Mouse (Mus musculus): ENCODE results near the gene Fam45a. TPM values are rescaled to one million over a fixed set of nuclear protein-coding genes. Genes with fewer than 3 reads are reported as not detected.

The Fam45a gene
- total and polyA plus RNA-seq, 2 experiments from 2014 or later: 32.0 to 44.8 TPM

- ATAC-seq: no peak
- Histone ChIP-seq H3K27me3 (ENCODE audit: insufficient read depth, low read length) (no peaks in the 10 kb centered on the region), H3K9ac (replicated peaks; ENCODE audit: low read length) (peak overlapping the region; percentile 100), H3K4me2 (ENCODE audit: low read depth, low read length) (peak overlapping the region; percentile 60), H3K27ac (peak overlapping the region; percentile 99), H3K36me3 (ENCODE audit: insufficient read depth, low read length) (no peaks in the 10 kb centered on the region), H3K9me3 (ENCODE audit: low read length) (no peaks in the 10 kb centered on the region), H3K4me3 (ENCODE audit: low read length) (peak overlapping the region; percentile 98), H3K4me1 (ENCODE audit: insufficient read depth, low read length) (peaks cover 4% of the 10 kb centered on the region; the same call in 1 of the 2 replicates)
- TF ChIP-seq CTCF (IDR thresholded peaks at IDR 0.05; ENCODE audit: low read depth): no peak
- WGBS: 1% methylated on average over 7 of the region's 7 CpGs
- no peak for DNase-seq (ENCODE audit: low spot score)
These were observed 21.9 kb upstream of the Fam45a start for GRCm38 (mm10) chr19:60789452-60789851.

- H3K4me1 ChIP-seq (ENCODE audit: insufficient read depth, low read length): peaks cover 4% of the 10 kb centered on the region; the same call in 1 of the 2 replicates
- no peaks in the 10 kb centered on the region for H3K27me3 ChIP-seq (ENCODE audit: insufficient read depth, low read length)
- DNase-seq (ENCODE audit: low spot score) (peak; percentile 67), ATAC-seq (peak; percentile 81)
- H3K9me3 ChIP-seq (ENCODE audit: low read length): no peaks in the 10 kb centered on the region
- WGBS: 1% methylated on average over 60 of the region's 60 CpGs
- peak overlapping the region; percentile 60 for H3K4me2 ChIP-seq (ENCODE audit: low read depth, low read length)
- H3K36me3 ChIP-seq (ENCODE audit: insufficient read depth, low read length): no peaks in the 10 kb centered on the region
- peak overlapping the region; percentile 100 for H3K9ac ChIP-seq (replicated peaks; ENCODE audit: low read length)
- H3K27ac ChIP-seq: peak overlapping the region; percentile 99
- no peak for TF ChIP-seq CTCF (IDR thresholded peaks at IDR 0.05; ENCODE audit: low read depth)
- peak overlapping the region; percentile 98 for H3K4me3 ChIP-seq (ENCODE audit: low read length)
These were observed 21.4 kb upstream of the Fam45a start for GRCm38 (mm10) chr19:60789919-60790506.

GRCm38 (mm10) chr19:60790551-60791161 lies 20.7 kb upstream of the Fam45a start, which contains the start of gene Eif3a:
Eif3a (minus strand) TSS chr19:60790658.
- Histone ChIP-seq H3K27ac (peak within 1 kb of the TSS; percentile 99), H3K9ac (replicated peaks; ENCODE audit: low read length) (peak within 1 kb of the TSS; percentile 100), H3K4me2 (ENCODE audit: low read depth, low read length) (peak within 1 kb of the TSS; percentile 60), H3K4me1 (ENCODE audit: insufficient read depth, low read length) (peaks cover 4% of the 10 kb centered on the region; the same call in 1 of the 2 replicates), H3K27me3 (ENCODE audit: insufficient read depth, low read length) (no peaks in the 10 kb centered on the region), H3K4me3 (ENCODE audit: low read length) (peak within 1 kb of the TSS; percentile 98), H3K9me3 (ENCODE audit: low read length) (no peaks in the 10 kb centered on the region), H3K36me3 (ENCODE audit: insufficient read depth, low read length) (no peaks in the 10 kb centered on the region)
- DNase-seq (ENCODE audit: low spot score) (peak; percentile 98), ATAC-seq (peak; percentile 98)
- no peak; the same call in 1 of the 2 replicates for TF ChIP-seq CTCF (IDR thresholded peaks at IDR 0.05; ENCODE audit: low read depth)
- 2% methylated on average over 57 of the region's 57 CpGs for WGBS

- peak overlapping the region; percentile 98 for H3K4me3 ChIP-seq (ENCODE audit: low read length)
- WGBS: 11% methylated on average over 9 of the region's 9 CpGs
- peak overlapping the region; percentile 60 for H3K4me2 ChIP-seq (ENCODE audit: low read depth, low read length)
- H3K9ac ChIP-seq (replicated peaks; ENCODE audit: low read length): peak overlapping the region; percentile 100
- H3K36me3 ChIP-seq (ENCODE audit: insufficient read depth, low read length): no peaks in the 10 kb centered on the region
- no peaks in the 10 kb centered on the region for H3K9me3 ChIP-seq (ENCODE audit: low read length)
- peak overlapping the region; percentile 99 for H3K27ac ChIP-seq
- ATAC-seq (no peak), DNase-seq (ENCODE audit: low spot score) (no peak)
- no peak for TF ChIP-seq CTCF (IDR thresholded peaks at IDR 0.05; ENCODE audit: low read depth)
- H3K4me1 ChIP-seq (ENCODE audit: insufficient read depth, low read length): peaks cover 4% of the 10 kb centered on the region; the same call in 1 of the 2 replicates
- no peaks in the 10 kb centered on the region for H3K27me3 ChIP-seq (ENCODE audit: insufficient read depth, low read length)
These were observed 20.2 kb upstream of the Fam45a start for GRCm38 (mm10) chr19:60791164-60791563.

- Histone ChIP-seq H3K9ac (replicated peaks; ENCODE audit: low read length) (no peak overlapping the region), H3K4me2 (ENCODE audit: low read depth, low read length) (no peak overlapping the region), H3K4me3 (ENCODE audit: low read length) (no peak overlapping the region), H3K9me3 (ENCODE audit: low read length) (no peaks in the 10 kb centered on the region), H3K27me3 (ENCODE audit: insufficient read depth, low read length) (no peaks in the 10 kb centered on the region), H3K27ac (no peak overlapping the region), H3K36me3 (ENCODE audit: insufficient read depth, low read length) (no peaks in the 10 kb centered on the region), H3K4me1 (ENCODE audit: insufficient read depth, low read length) (peaks cover 4% of the 10 kb centered on the region; the same call in 1 of the 2 replicates)
- ATAC-seq (no peak), DNase-seq (ENCODE audit: low spot score) (no peak)
- 91% methylated on average over 2 of the region's 2 CpGs for WGBS
- TF ChIP-seq CTCF (IDR thresholded peaks at IDR 0.05; ENCODE audit: low read depth): no peak
These were observed 18.1 kb upstream of the Fam45a start for GRCm38 (mm10) chr19:60793170-60793707.

- no peaks in the 10 kb centered on the region for H3K36me3 ChIP-seq (ENCODE audit: insufficient read depth, low read length)
- TF ChIP-seq CTCF (IDR thresholded peaks at IDR 0.05; ENCODE audit: low read depth): no peak
- no peak overlapping the region for H3K9ac ChIP-seq (replicated peaks; ENCODE audit: low read length)
- DNase-seq (ENCODE audit: low spot score): no peak
- H3K4me3 ChIP-seq (ENCODE audit: low read length): no peak overlapping the region
- H3K4me2 ChIP-seq (ENCODE audit: low read depth, low read length): no peak overlapping the region
- ATAC-seq: no peak
- 87% methylated on average over 2 of the region's 2 CpGs for WGBS
- no peak overlapping the region for H3K27ac ChIP-seq
- no peaks in the 10 kb centered on the region for H3K4me1 ChIP-seq (ENCODE audit: insufficient read depth, low read length)
- H3K9me3 ChIP-seq (ENCODE audit: low read length): no peaks in the 10 kb centered on the region
- H3K27me3 ChIP-seq (ENCODE audit: insufficient read depth, low read length): no peaks in the 10 kb centered on the region
These were observed 16.1 kb upstream of the Fam45a start for GRCm38 (mm10) chr19:60795244-60795643.

All from hindbrain, postnatal 0 days (tissue).